Mouse (Mus musculus) cerebellum, adult 2 months (tissue): ENCODE results near the gene Mob3b.

Source experiments
- CTCF ChIP-seq: fragments of 200-500 bp; IDR thresholded peaks from 2 replicates; pipeline ENCODE4 v1.5.1; 2011; ENCODE audit warnings: low read depth, mild to moderate bottlenecking, control low read depth, low read length, moderate library complexity, borderline replicate concordance; ENCODE audit not compliant: insufficient read depth
- POLR2A ChIP-seq: fragments of 200-500 bp; IDR thresholded peaks from 2 replicates; pipeline ENCODE4 v1.6.1; 2011; ENCODE audit warnings: low read length, control low read depth, borderline replicate concordance; ENCODE audit not compliant: insufficient read depth

- no peak for TF ChIP-seq CTCF
- no peak for TF ChIP-seq POLR2A
These were observed 20.3 kb downstream of the Mob3b start for GRCm38 (mm10) chr4:35136996-35137395.
